Mouse (Mus musculus) ES-E14 (cell line): ENCODE results near the gene Lyrm9.

Experiments used
- CHD2 ChIP-seq: IDR thresholded peaks from 2 replicates; pipeline ENCODE4 v1.6.1; 2014; ENCODE audit warnings: mild to moderate bottlenecking, low read depth, low read length, inconsistent platforms
- HCFC1 ChIP-seq: IDR thresholded peaks from 2 replicates; pipeline ENCODE4 v1.6.1; 2012; ENCODE audit warnings: low read length, inconsistent platforms, borderline replicate concordance; ENCODE audit not compliant: insufficient read depth
- MAFK ChIP-seq: IDR thresholded peaks from 2 replicates; pipeline ENCODE4 v1.6.1; 2014; ENCODE audit warnings: mild to moderate bottlenecking, low read depth, low read length, inconsistent platforms; ENCODE audit not compliant: insufficient read depth

DNA sequence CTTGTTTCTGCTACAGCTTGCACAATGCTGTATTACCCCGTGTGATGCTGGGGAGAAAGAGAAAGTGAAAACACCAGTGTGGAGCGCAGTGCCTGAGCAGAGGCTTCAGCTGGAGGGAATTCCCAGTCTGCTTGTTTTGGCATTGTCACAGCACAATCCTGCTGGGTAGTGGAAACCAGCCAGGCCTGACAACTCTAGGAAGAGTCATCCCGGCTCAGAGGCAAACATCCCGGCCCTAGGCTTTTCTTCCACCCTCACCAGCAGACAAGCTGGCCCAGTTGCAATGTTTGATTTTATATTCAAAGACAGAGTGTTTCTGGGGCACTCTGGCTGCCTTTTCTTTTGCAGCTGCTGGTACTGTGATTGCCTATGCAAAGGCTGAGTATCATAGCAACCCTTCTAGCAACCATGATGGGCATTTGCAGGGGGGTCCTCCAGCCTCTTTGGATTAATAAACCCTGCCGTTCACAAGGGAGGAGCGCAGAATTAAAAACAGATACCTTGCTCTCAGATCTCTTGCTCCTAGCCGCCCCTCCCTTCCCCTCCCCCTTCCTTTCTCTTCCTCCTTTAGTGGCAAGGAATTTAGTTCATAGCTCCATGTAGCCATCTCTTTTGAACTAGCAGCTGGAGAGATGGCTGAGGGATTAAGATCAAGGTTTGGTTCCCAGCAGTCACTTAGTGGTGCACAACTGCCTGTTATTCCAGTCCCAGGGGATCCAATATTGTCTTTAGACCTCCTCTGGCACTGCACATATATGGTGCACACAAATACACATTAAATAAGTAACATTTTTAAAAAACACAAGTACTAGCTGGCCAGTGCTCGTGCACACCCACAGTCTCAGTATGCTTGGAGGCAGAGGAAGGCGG, 61.0 kb downstream of the Lyrm9 start:
- TF ChIP-seq HCFC1 (no peak), CHD2 (no peak), MAFK (no peak)
